Mouse (Mus musculus) liver (tissue): Measurements from ENCODE around the gene Tex13c2.
A peak's percentile ranks its signal among the peaks of the same experiment; 100 is the strongest.

Experiments used
- DNase-seq: peaks from one replicate; pipeline ENCODE4 v3.0.0-alpha.2; 2020; ENCODE audit warnings: mixed read lengths

The Tex13c2 gene

GRCm38 (mm10) chrX:42489446-42489845, at the start of gene Tex13c2:
Tex13c2 (plus strand) TSS chrX:42489691.
- DNase-seq: no peak

GRCm38 (mm10) chrX:42450305-42450704, 39.2 kb upstream of the Tex13c2 start:
- no peak for DNase-seq

GRCm38 (mm10) chrX:42453001-42453400, 36.5 kb upstream of the Tex13c2 start:
- no peak for DNase-seq

GRCm38 (mm10) chrX:42454533-42454932, 35.0 kb upstream of the Tex13c2 start:
- DNase-seq: no peak

- DNase-seq: no peak
Measured at GRCm38 (mm10) chrX:42490336-42490735, 845 bp downstream of the Tex13c2 start.

- no peak for DNase-seq
Measured at GRCm38 (mm10) chrX:42500538-42500937, 11.0 kb downstream of the Tex13c2 start.

- DNase-seq: no peak
Measured at GRCm38 (mm10) chrX:42502291-42503043, 13.0 kb downstream of the Tex13c2 start, which contains the start of gene Sh2d1a. Sh2d1a (plus strand) TSS chrX:42502453.

GRCm38 (mm10) chrX:42511105-42511504, 21.6 kb downstream of the Tex13c2 start:
- no peak for DNase-seq

- DNase-seq: no peak
Measured at GRCm38 (mm10) chrX:42512567-42512966, 23.1 kb downstream of the Tex13c2 start.

GRCm38 (mm10) chrX:42522868-42523267, 33.4 kb downstream of the Tex13c2 start:
- DNase-seq: no peak

- DNase-seq: no peak
Measured at GRCm38 (mm10) chrX:42530703-42531102, 41.2 kb downstream of the Tex13c2 start.

GRCm38 (mm10) chrX:42540030-42540755, 50.7 kb downstream of the Tex13c2 start:
- DNase-seq: no peak

GRCm38 (mm10) chrX:42540756-42541053, 51.2 kb downstream of the Tex13c2 start:
- peak; percentile 52 for DNase-seq
